Mouse (Mus musculus) adrenal gland, adult 8-10 months (tissue): ENCODE data around the gene Prpf40a. TPM values are rescaled to one million over a fixed set of nuclear protein-coding genes. Genes with fewer than 3 reads are reported as not detected.

Source experiments
- DNase-seq: peaks from one replicate; pipeline ENCODE4 v3.0.0; 2022
- total RNA-seq, 4 experiments: library from RNA; stranded (reverse); gene quantifications; 2 replicates each; pipeline ENCODE4 v1.2.4; 2022

The Prpf40a gene
- total RNA-seq, 4 experiments from 2014 or later = 76.1 to 81.2 (median 76.7) TPM

DNA sequence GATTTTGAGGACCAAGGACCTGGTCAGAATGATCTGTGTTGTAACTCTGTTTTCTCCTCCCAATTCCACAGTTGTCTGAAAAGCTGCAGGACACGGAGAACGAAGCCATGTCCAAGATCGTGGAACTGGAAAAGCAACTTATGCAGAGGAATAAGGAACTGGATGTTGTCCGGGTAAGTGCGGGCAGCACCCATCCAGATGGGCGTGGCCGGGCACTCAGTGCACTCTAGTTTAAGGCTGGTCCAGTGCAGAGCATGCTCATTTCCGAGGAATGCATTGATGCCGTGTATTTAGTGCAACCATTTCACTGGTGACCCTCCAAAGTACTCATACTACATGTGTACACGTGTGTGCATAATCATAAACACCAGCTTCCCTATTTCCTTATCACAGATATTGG is 85.7 kb downstream of the Prpf40a start:
- no peak for DNase-seq

- peak; percentile 54 for DNase-seq
Observed at GRCm38 (mm10) chr2:53102901-53103300, 88.2 kb downstream of the Prpf40a start.

DNA sequence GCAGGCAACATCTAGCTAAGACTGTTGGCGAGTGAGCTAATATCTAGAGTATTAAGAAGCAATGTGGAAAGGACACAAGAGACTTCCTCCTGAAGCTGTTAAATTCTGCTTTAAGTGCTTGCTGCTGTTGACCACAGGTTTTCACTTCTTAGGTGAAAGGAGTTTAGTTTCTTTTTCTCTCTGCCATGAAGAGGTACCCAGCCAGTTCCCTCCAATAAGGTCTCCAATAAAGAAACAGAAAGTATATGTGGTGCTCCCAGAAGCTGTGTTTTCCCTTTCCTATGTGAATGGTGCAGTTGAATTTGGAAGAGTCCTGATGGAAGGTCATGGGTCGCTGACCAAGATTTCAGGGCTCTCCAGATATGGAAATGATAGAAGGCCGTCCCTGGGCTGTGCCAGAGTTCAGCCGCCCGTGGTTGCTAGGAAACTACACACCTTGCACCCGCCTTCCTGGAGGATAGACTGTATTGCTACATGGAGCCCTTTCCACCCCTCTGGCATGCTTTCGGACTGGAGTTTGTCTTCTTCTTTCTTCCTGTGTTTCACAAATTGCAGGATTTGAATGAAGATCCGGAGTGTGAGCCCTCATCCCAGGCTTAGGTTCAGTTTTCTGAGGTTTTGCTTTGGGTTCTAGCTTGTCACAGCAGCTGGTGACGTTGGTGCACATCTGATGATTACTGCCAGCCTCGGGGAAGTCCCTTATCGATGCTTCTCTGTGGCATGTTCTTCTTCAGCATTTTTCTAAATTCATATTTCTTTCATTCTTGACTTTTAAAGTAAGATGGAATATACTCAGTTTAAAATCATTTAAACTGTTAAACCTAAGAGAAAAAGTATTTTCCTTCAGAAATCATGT is 89.0 kb downstream of the Prpf40a start:
- DNase-seq = peak; percentile 28

DNA sequence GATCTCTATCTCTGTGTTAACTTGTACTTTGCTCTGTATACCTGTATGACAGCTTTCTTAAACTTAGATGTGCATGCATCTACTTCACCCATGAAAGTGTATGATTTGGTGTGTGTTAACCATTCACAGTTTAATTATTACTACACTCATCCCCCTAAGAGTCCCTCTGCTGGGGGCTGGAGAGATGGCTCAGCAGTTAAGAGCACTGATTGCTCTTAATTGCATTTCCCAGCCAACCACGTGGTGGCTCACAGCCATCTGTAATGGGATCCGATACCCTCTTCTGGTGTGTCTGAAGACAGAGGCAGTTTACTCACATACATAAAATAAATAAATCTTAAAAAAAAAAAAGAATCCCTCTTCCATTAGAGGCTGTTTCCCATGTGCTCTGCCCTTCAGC is 91.0 kb downstream of the Prpf40a start:
- DNase-seq = no peak

- no peak for DNase-seq
Observed at GRCm38 (mm10) chr2:53095489-53095888, 95.6 kb downstream of the Prpf40a start.

DNA sequence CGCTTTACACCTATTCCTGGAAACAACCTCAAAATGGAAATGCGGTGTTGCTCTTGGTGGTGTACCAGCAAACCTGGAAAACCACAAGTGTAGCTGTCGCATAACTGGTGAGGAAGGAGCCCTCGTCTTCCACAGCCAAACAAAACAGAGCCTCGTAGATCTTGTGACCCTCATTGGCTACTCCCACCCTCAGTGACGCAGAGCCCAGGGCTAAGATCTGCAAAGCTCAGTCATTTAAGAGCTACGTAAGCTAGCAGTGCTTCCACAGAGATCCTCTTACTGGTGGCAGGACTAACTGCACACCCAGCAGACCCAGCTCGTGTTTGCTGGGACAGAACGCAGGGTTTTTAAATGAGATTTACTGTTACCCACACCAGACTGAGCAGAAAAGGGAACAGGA is 96.1 kb downstream of the Prpf40a start:
- no peak for DNase-seq

DNA sequence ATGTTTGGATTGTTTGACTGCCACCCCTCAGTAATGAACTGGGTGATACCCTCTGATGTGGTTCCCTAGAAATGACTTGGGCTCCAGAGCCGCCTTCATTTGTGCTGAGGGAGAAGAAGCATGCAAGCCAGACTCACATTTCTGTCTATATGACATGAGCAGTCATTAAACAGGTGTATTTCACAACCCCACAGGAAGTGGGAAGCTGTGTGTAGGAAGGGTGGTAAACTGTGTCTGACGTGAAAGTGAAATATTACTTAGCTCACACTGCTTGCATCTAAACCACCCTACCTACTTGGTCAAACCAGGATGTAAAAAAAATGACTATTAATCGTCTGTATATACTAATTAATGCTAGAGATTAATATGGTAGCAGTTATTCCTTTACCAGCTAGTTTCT is 102.3 kb downstream of the Prpf40a start:
- DNase-seq = no peak

DNA sequence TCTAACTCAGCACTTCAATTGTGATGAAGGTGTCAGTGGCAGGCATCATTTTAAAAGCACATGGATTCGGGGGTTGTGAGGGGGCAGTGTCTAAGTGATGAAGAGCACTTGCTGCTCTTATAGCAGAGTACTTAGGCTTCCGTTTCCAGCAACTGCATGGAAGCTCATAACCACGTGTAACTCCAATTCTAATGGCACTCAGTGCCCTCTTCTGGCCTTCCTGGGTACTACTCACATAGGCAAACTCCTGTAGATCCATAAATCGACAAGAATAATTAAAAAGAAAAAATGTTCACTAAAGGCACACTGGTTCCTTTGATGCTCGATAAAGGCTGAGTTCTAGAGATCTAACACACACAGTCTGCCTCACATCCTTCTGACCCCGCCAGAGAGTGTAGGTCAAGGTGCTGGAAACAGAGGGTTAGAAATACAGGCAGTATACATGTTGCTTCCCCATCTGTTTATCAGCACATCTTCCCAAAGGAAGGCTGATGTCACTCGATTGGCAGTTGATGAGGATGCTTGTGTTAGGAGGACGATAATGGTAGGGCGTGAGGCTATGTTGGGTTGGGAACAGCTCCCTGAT is 105.4 kb downstream of the Prpf40a start:
- DNase-seq = no peak

Other genes starting within 250 kb of the Prpf40a start
- gene Arl6ip6, start 442 bp upstream of the Prpf40a start, total RNA-seq = 10 to 100 TPM; 19.2 to 27.1 (median 21.4) TPM